Mouse (Mus musculus) heart, adult 18-20 months (tissue): ENCODE data around the gene Inava. TPM values are rescaled to one million over a fixed set of nuclear protein-coding genes. Genes with fewer than 3 reads are reported as not detected.

Experiments
- total RNA-seq, 2 experiments: library from RNA; stranded (reverse); gene quantifications; 2 replicates each; pipeline ENCODE4 v1.2.3; 2021

Inava gene
- total RNA-seq, 2 experiments from 2014 or later, result not detected

Other genes starting within 250 kb of the Inava start
- gene Igfn1, start 227.9 kb downstream of the Inava start, total RNA-seq, result under 1 TPM in 1 of 2 experiments, not detected in 1; 0.08 TPM
- 10 to 100 TPM; 13.9 to 14.0 TPM for gene Tmem9, start 226.1 kb downstream of the Inava start, total RNA-seq
- not detected for gene Ascl5, start 183.5 kb downstream of the Inava start, total RNA-seq
- gene Cacna1s, start 181.5 kb downstream of the Inava start, total RNA-seq, result 10 to 100 TPM; 16.4 to 18.1 TPM
- 1 to 10 TPM in 1 of 2 experiments, under 1 TPM in 1; 0.77 to 2.6 TPM for gene Kif21b, start 102.9 kb downstream of the Inava start, total RNA-seq
- gene Mroh3, start 21.4 kb downstream of the Inava start, total RNA-seq, result not detected
- not detected for gene Gpr25, start 26.6 kb upstream of the Inava start, total RNA-seq
- gene Camsap2, start 111.8 kb upstream of the Inava start, total RNA-seq, result 10 to 100 TPM; 21.1 to 21.3 TPM
- gene Ddx59, start 181.0 kb upstream of the Inava start, total RNA-seq, result 10 to 100 TPM; 12.4 to 15.3 TPM
- gene Kif14, start 232.1 kb upstream of the Inava start, total RNA-seq, result under 1 TPM; 0.10 to 0.15 TPM